ENCODE assay signal across 17 mouse cellular contexts in the genomic region with DNA sequence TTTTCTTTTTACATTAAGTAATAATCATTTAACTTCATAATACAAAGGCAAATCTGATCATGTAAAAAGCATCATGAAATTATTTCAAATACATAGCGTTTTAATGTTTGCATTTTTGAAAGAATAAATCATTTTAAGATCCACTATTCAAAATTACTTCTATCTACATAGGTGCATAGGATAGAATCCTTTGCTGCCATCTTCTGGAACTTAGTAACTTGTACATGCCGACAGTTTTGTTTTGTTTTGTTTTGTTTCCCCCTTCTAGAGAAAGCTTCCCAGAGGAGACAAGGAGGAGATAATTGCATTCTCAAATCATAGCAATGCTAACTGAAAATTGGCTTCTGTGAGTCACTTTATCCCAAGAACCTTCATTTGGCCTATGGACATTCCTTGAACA. TPM values are rescaled to one million over a fixed set of nuclear protein-coding genes. Genes with fewer than 3 reads are reported as not detected.
DNase-seq lines count a peak whose midpoint lies in the region; ATAC-seq and TF ChIP-seq lines count a peak whose summit lies in the region.
"Had no signal": no experiment of that assay in that cellular context is flagged by ENCODE, and none has a peak within 500 bp of the region (broad histone marks: within the 10 kb centered on the region; RNA-seq: fewer than 3 reads in every experiment).

No protein-coding gene starts in this region.

- H3K27me3 ChIP-seq in hindbrain, embryonic 16.5 days (replicated peaks; ENCODE audit: control insufficient read depth, insufficient read depth, low read length): no peaks in the 10 kb centered on the region; the same call in 1 of the 2 replicates
- peaks cover 2% of the 10 kb centered on the region; the same call in 1 of the 2 replicates for H3K27me3 ChIP-seq in hindbrain, embryonic 13.5 days
- H3K27me3 ChIP-seq in lung, postnatal 0 days (replicated peaks; ENCODE audit: insufficient read depth, low read length): no peaks in the 10 kb centered on the region
- H3K27me3 ChIP-seq in heart, embryonic 12.5 days (replicated peaks): no peaks in the 10 kb centered on the region
- H3K27me3 ChIP-seq: heart, embryonic 15.5 days; hindbrain, embryonic 15.5 days; kidney, embryonic 15.5 days; liver, embryonic 13.5 days had no signal

- H3K9ac ChIP-seq in hindbrain, embryonic 16.5 days (ENCODE audit: low read depth, low read length): no peak overlapping the region
- no peak overlapping the region for H3K9ac ChIP-seq in hindbrain, embryonic 13.5 days
- H3K9ac ChIP-seq in lung, postnatal 0 days (replicated peaks; ENCODE audit: low read depth): no peak overlapping the region
- no peak overlapping the region for H3K9ac ChIP-seq in heart, embryonic 12.5 days
- H3K9ac ChIP-seq: heart, embryonic 15.5 days; hindbrain, embryonic 15.5 days; kidney, embryonic 15.5 days; liver, embryonic 13.5 days had no signal

- no peak overlapping the region for H3K27ac ChIP-seq in hindbrain, embryonic 16.5 days (ENCODE audit: low read depth, low read length)
- no peak overlapping the region for H3K27ac ChIP-seq in hindbrain, embryonic 13.5 days
- H3K27ac ChIP-seq in lung, postnatal 0 days (ENCODE audit: low read length): no peak overlapping the region
- H3K27ac ChIP-seq in heart, embryonic 12.5 days (ENCODE audit: poor library complexity, severe bottlenecking): no peak overlapping the region
- H3K27ac ChIP-seq: heart, embryonic 15.5 days; hindbrain, embryonic 15.5 days; kidney, embryonic 15.5 days; liver, embryonic 13.5 days had no signal

- ATAC-seq in hindbrain, embryonic 16.5 days: peak; percentile 73; the same call in 1 of the 2 replicates
- ATAC-seq in hindbrain, embryonic 13.5 days (ENCODE audit: low FRiP score): no peak
- ATAC-seq in lung, postnatal 0 days: no peak
- no peak for ATAC-seq in heart, embryonic 12.5 days (ENCODE audit: insufficient number of reproducible peaks, low FRiP score)

- peak; percentile 23 for DNase-seq in embryo, embryonic 10 days (ENCODE audit: low spot score)
- DNase-seq in embryo, embryonic 9.5 days (ENCODE audit: extremely low spot score): no peak
- peak; percentile 55 for DNase-seq in lung, postnatal 0 days (ENCODE audit: low spot score)
- DNase-seq in lung, postnatal 14 days: no peak
- DNase-seq in retina, postnatal 1 day: peak; percentile 6
- DNase-seq: cerebellum, adult 18-20 months; gastrocnemius, postnatal 36 days; liver, embryonic 13.5 days; right cerebral cortex, postnatal 14 days had no signal

- no peak overlapping the region for H3K4me3 ChIP-seq in hindbrain, embryonic 16.5 days (ENCODE audit: low read length)
- H3K4me3 ChIP-seq in hindbrain, embryonic 13.5 days: no peak overlapping the region
- no peak overlapping the region for H3K4me3 ChIP-seq in lung, postnatal 0 days (ENCODE audit: low read depth, low read length)
- H3K4me3 ChIP-seq in heart, embryonic 12.5 days: no peak overlapping the region
- H3K4me3 ChIP-seq: erythroblast, embryonic 14.5 days; heart, embryonic 15.5 days; hindbrain, embryonic 15.5 days; kidney, embryonic 15.5 days; liver, embryonic 13.5 days had no signal

- TF ChIP-seq CTCF in lung, postnatal 0 days (IDR thresholded peaks at IDR 0.05): peak; percentile 46

- no peaks in the 10 kb centered on the region for H3K9me3 ChIP-seq in hindbrain, embryonic 16.5 days (ENCODE audit: control insufficient read depth, low read length)
- H3K9me3 ChIP-seq in hindbrain, embryonic 13.5 days: no peaks in the 10 kb centered on the region
- no peaks in the 10 kb centered on the region for H3K9me3 ChIP-seq in lung, postnatal 0 days (ENCODE audit: low read length)
- H3K9me3 ChIP-seq in heart, embryonic 12.5 days (replicated peaks): no peaks in the 10 kb centered on the region
- H3K9me3 ChIP-seq: heart, embryonic 15.5 days; hindbrain, embryonic 15.5 days; kidney, embryonic 15.5 days; liver, embryonic 13.5 days had no signal

- 32% methylated on average over 2 of the region's 2 CpGs for WGBS in hindbrain, embryonic 16.5 days
- WGBS in hindbrain, embryonic 13.5 days: 46% methylated on average over 2 of the region's 2 CpGs
- WGBS in lung, postnatal 0 days: 17% methylated on average over 2 of the region's 2 CpGs
- WGBS in heart, embryonic 12.5 days: 29% methylated on average over 2 of the region's 2 CpGs

- H3K36me3 ChIP-seq in hindbrain, embryonic 16.5 days (ENCODE audit: control insufficient read depth, insufficient read depth, low read length): no peaks in the 10 kb centered on the region
- H3K36me3 ChIP-seq in hindbrain, embryonic 13.5 days: no peaks in the 10 kb centered on the region
- no peaks in the 10 kb centered on the region for H3K36me3 ChIP-seq in lung, postnatal 0 days (ENCODE audit: insufficient read depth, low read length)
- H3K36me3 ChIP-seq in heart, embryonic 12.5 days: no peaks in the 10 kb centered on the region
- H3K36me3 ChIP-seq: heart, embryonic 15.5 days; hindbrain, embryonic 15.5 days; kidney, embryonic 15.5 days; liver, embryonic 13.5 days had no signal

- no peak for TF ChIP-seq EP300 in lung, postnatal 0 days (IDR thresholded peaks at IDR 0.05)

- no peaks in the 10 kb centered on the region for H3K4me1 ChIP-seq in hindbrain, embryonic 16.5 days (ENCODE audit: control insufficient read depth, insufficient read depth, low read depth, low read length)
- H3K4me1 ChIP-seq in hindbrain, embryonic 13.5 days (replicated peaks): no peaks in the 10 kb centered on the region
- no peaks in the 10 kb centered on the region for H3K4me1 ChIP-seq in lung, postnatal 0 days (ENCODE audit: insufficient read depth, low read depth, low read length)
- no peaks in the 10 kb centered on the region; the same call in 1 of the 2 replicates for H3K4me1 ChIP-seq in heart, embryonic 12.5 days (replicated peaks)
- H3K4me1 ChIP-seq: hindbrain, embryonic 15.5 days; kidney, embryonic 15.5 days; liver, embryonic 13.5 days had no signal

- no peak overlapping the region for H3K4me2 ChIP-seq in hindbrain, embryonic 16.5 days (ENCODE audit: low read length)
- H3K4me2 ChIP-seq in hindbrain, embryonic 13.5 days: no peak overlapping the region
- H3K4me2 ChIP-seq in lung, postnatal 0 days (replicated peaks; ENCODE audit: low read depth, low read length): no peak overlapping the region
- H3K4me2 ChIP-seq in heart, embryonic 12.5 days: no peak overlapping the region
- H3K4me2 ChIP-seq: heart, embryonic 15.5 days; hindbrain, embryonic 15.5 days; kidney, embryonic 15.5 days; liver, embryonic 13.5 days; midbrain, embryonic 11.5 days had no signal

RNA-seq across cellular contexts. Expression of gene Map9, which starts 7.5 kb away (rescaled TPM):
- polyA plus RNA-seq in hindbrain, embryonic 16.5 days (2015; fragmentation: Nextera tagmentation; extraction: Ambion mirVana): 108 and 122 TPM in 2 replicates
- 46.1 and 47.1 TPM in 2 replicates for polyA plus RNA-seq in hindbrain, embryonic 13.5 days (2015; fragmentation: Nextera tagmentation; extraction: Ambion mirVana)
- polyA plus RNA-seq in lung, postnatal 0 days (2015; fragmentation: Nextera tagmentation; extraction: Ambion mirVana): 5.2 and 6.0 TPM in 2 replicates
- polyA plus RNA-seq in heart, embryonic 12.5 days (2016; fragmentation: Nextera tagmentation; extraction: Ambion mirVana): 5.7 and 7.0 TPM in 2 replicates
- polyA plus RNA-seq: erythroblast, embryonic 14.5 days had no signal

Comparison
In these comparisons a context has a peak if more than half of its experiments do, and no peak if none do; other contexts are left out.
1. DNase-seq: peak in embryo, embryonic 10 days (single experiment), lung, postnatal 0 days (single experiment) and retina, postnatal 1 day (single experiment); none in embryo, embryonic 9.5 days (single experiment) and lung, postnatal 14 days (single experiment).